Mouse (Mus musculus) adrenal gland, adult (tissue): Measurements from ENCODE around the gene Mup20.
"Not testable (repeated sequence)": the region's sequence is repeated elsewhere in the genome, so short reads cannot be mapped to it uniquely, and the experiment has no call there.

Experiments
- DNase-seq, 2 experiments: peaks; one replicate each; pipeline ENCODE4 v3.0.0; 2022 to 2023; ENCODE audit warnings: low spot score in 1 of 2; ENCODE audit not compliant: inconsistent age in 2 of 2

Gene Mup20

GRCm38 (mm10) chr4:62054058-62054457, at the start of gene Mup20:
Mup20 (minus strand) TSS chr4:62054158.
- not testable (repeated sequence) for DNase-seq

GRCm38 (mm10) chr4:62103366-62103765, 49.4 kb upstream of the Mup20 start:
- DNase-seq: peak in 1 of 2 experiments; percentile 49

GRCm38 (mm10) chr4:62087953-62088352, 34.0 kb upstream of the Mup20 start:
- DNase-seq: no peak

GRCm38 (mm10) chr4:62087241-62087640, 33.3 kb upstream of the Mup20 start, which contains the start of gene Mup3:
Mup3 (minus strand) TSS chr4:62087342.
- no peak for DNase-seq

GRCm38 (mm10) chr4:62082755-62083154, 28.8 kb upstream of the Mup20 start:
- peak in 1 of 2 experiments; percentile 36 for DNase-seq

- DNase-seq: no peak
Observed at GRCm38 (mm10) chr4:62075126-62075525, 21.2 kb upstream of the Mup20 start.

- not testable (repeated sequence) for DNase-seq
Observed at GRCm38 (mm10) chr4:62054780-62055179, 822 bp upstream of the Mup20 start.

- no peak for DNase-seq
Observed at GRCm38 (mm10) chr4:62026281-62026680, 27.7 kb downstream of the Mup20 start.

- DNase-seq: no peak
Observed at GRCm38 (mm10) chr4:62024256-62024959, 29.6 kb downstream of the Mup20 start.

GRCm38 (mm10) chr4:62023646-62024045, 30.3 kb downstream of the Mup20 start:
- no peak for DNase-seq

GRCm38 (mm10) chr4:62023120-62023519, 30.8 kb downstream of the Mup20 start:
- no peak for DNase-seq

GRCm38 (mm10) chr4:62020511-62020910, 33.4 kb downstream of the Mup20 start:
- not testable (repeated sequence) for DNase-seq
